Mouse (Mus musculus) ES-Bruce4 (cell line): ENCODE measurements around the gene Hnrnph2.

Experiments used
- CTCF ChIP-seq: IDR thresholded peaks from one replicate; pipeline ENCODE4 v1.8.1; 2011; ENCODE audit warnings: low read depth, low read length
- EP300 ChIP-seq: IDR thresholded peaks from 2 replicates; pipeline ENCODE4 v1.6.1; 2011; ENCODE audit warnings: low read depth, low read length; ENCODE audit not compliant: insufficient read depth
- POLR2A ChIP-seq: IDR thresholded peaks from one replicate; pipeline ENCODE4 v1.8.1; 2011; ENCODE audit warnings: low read length; ENCODE audit not compliant: insufficient read depth

GRCm38 (mm10) chrX:134586447-134586846 lies 14.5 kb upstream of the Hnrnph2 start:
- TF ChIP-seq POLR2A (no peak), CTCF (no peak), EP300 (no peak)
